Mouse (Mus musculus) adipocyte (in vitro differentiated cells): Measurements from ENCODE around the gene Fat3.

ENCODE experiments used
- DNase-seq: peaks from one replicate; pipeline ENCODE4 v3.0.0-alpha.2; 2016; ENCODE audit warnings: low spot score

Gene Fat3

DNA sequence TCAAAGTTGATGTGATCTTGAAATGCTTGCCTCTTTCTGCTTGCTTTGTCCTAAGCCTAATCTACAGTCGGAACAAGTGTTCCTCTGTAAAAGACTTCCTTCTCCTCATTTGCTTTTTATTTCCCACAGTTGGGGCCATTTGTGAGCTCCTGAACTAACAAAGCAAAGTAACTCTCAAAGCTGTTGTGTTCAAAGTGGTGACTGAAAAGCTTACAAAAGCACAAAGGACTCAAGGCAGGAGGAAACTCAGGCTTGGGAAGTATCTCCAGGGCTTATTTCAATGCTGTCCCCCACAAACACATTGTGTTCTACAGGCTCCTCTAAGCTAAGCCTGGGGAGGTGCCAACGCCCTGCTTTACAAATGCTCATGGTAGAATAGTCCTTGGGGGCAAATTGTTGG, 487.0 kb downstream of the Fat3 start:
- DNase-seq, result no peak

DNA sequence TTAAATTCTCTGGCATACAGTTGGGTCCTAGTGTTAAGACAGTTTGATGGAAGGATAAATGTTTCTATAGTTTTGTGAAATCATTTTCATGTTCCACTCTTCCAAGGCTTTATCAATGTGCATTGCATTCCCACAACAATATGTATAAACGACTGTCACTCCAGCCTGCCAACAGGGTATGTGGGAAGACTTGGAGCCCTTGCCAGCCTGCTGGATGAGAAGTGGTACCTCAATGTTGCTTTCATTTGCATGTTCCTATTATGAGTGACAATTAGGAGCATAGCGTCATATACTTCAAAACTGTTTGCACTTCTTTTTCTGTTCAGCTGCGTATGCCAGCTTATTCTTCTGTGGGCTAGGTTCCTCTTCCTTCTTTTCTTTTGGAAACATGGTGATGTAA, 489.7 kb downstream of the Fat3 start:
- DNase-seq, result no peak

DNA sequence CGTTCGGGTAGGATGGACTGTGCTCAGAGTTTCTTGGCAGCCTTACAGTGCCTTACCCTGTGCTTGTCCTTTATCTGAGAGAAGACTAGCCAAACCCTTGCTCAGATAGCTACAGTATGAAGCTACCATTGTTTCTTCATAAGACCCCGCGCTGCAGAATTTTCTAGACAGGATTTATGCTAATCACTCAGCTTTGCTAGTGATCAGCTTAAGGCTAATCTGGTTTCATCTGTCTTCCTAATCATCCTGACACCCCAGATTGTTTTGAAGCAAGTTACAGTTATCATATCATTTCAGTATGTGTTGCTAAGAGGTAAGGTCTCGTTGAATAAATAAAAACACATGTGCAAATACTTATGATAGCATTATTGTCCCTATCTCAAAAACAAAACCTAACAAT, 493.6 kb downstream of the Fat3 start:
- DNase-seq, result no peak

DNA sequence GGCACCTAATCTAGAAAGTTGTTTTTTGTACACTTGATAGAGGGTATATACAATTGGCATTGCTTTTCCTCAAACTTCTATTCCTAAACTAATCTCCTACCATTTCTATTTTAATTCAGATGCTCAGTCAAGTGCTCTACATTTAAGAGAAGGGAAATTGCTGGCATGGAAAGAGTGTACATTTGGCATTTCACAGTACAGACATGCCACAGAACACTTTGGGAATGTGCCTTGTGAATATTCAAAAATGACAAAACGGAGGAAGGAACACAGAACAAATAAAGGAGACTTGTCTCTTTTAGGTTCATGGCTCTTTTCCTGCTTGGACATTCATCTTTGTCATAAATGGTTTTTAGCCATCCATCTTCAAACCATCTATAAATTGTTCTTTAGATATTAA, 498.1 kb downstream of the Fat3 start:
- DNase-seq, result no peak

DNA sequence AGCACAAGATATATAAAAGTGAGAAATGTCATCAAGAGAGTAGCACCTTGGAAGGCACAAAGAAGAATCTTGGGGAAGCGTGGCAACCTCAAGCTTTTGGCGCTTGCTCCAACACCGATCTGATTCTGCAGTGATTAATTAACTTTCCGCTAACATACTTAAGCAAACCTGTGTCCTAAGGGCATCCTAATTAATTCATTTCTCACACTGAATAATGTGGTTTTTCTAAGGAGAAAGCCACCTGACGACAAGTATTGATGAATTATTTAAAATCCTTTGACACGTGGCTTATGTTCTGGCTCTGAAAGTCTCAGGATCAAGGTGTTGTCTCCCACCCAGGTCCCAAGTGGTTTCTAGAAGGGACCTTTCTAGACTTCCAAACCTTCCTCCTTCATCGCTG, 506.3 kb downstream of the Fat3 start:
- DNase-seq, result no peak

DNA sequence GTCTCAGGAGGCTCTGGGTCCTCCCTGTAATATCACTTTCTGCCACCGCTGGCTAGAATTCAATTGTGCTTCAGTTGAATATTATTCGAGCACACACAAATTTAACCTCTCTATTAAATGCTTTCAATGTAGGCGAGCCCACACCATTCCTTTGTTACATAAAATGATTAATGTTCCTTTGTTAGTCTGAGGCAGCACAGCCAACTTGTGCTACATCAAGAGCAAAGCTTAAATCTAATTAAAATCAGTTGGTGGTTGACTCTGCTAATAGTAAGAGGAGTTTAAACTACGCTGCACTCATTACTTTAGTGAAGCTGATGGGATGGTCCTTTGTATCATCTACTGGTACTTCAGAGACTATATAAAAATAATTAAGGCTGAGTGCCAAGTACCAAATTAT, 506.9 kb downstream of the Fat3 start:
- DNase-seq, result no peak

DNA sequence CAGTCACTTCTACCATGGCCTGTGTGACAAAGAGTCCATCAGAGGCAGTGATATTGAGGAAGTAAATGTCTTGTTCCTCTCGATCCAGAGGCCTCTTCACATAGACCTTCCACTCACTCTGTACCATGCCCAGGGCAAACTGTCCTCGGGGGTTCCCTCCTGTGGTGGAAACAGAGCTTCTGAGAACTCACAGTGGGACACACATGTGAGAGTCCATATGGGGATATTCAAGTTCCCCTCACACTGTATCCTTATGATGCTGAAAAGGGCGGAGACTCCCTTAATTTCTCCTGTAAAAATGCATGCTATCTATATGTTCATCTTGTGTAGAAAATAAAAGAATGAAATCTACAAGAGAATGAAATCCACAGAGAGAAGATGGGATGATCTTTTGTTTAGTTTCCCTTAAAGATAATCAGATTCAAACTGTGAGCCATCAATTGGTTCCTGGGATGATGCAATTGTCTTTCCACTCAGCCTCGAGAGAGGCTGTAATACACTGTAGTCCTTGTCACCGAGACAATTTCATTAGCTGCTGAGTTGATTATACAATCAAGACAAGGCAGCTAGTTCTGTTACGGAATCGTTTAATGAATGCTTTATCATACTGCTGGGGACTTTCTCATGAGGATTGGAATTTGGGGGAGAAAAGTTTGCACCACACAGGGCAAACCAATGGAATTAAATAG, 508.8 kb downstream of the Fat3 start:
- DNase-seq, result no peak

DNA sequence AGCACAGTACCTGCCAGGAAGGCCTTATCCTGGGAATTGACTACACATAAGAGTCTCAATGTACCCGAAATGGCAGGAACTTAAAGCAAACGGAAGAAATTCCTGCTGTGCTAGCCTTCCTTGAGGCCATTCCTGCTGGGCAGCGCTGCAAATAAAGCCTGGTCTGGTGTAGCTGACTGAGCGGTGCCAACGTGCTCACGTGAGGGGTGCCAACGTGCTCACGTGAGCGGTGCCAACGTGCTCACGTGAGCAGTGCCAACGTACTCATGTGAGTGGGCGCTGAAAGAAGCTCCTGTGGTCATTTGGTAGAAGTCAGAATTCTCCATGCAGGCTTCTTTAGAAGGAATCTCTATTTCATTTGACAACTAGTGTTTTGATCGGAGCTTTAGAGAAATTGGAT, 522.8 kb downstream of the Fat3 start:
- no peak for DNase-seq

DNA sequence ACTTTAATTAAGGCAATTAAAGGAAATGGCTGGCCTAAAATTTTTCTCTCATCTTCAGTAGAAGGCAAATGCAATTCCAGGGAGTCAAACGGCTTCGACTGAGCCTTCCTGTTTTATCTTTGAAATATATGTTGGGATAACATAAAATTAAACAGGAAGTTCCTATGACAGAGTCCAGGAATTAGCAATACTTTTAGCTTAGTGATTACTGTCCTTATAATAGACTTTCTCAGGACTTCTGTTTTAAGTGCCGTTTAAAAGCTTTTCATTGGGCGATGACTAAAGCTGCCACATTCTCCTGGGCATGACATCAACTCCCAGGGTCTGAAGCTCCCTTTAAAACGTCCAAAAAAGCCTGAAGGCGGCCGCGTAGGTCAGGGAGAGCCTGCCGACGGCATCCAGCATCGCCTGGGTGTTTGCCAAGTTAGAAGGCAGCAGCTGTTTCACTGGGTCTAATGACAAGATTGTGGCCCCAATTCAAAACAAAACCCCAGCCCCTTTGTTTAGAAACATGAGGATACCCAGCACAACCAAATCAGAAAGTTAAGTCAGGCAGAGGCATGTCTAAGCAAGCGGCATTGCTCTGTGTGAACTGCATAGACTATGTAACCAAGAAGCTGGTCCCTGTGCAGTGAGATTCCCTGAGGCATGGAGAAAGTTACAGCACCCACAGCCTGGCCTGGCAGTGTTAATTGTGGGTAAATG, 524.0 kb downstream of the Fat3 start:
- DNase-seq, result no peak

DNA sequence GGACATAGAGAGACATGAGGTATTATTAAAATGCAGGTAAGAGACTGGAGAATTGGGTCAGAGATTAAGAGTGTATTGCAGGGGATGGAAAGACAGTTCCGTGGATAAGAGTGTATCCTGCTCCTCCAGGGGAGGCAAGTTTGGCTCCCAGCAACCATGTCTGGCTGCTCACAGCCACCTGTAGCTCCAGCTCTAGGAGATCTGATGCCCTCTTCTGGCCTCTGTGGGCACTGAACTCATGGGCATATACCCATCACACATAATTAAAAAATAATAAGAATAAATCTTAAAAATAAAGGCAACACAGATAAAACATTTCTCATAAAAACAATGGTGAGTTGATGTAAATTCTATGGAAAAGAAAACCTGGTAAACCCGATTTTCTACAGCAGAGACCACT, 525.1 kb downstream of the Fat3 start:
- DNase-seq, result no peak

DNA sequence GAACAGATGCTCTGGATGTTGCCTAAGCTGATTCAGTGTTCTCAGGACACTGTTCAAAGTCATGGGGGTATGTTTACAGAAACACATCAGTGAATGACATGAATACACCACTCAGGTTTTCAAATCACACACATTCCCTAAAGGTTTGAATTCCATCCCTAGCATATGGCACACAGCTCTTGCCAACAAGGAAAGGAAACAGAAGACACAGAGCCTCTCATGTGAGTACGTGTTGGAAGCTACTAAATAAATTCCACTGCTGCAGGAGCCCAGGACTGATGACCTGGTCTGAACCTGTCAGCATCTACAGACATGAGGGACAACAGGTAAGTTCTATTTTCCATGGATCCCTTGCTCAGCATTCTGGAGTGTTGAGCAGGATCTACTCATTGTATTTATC, 528.9 kb downstream of the Fat3 start:
- DNase-seq, result no peak

DNA sequence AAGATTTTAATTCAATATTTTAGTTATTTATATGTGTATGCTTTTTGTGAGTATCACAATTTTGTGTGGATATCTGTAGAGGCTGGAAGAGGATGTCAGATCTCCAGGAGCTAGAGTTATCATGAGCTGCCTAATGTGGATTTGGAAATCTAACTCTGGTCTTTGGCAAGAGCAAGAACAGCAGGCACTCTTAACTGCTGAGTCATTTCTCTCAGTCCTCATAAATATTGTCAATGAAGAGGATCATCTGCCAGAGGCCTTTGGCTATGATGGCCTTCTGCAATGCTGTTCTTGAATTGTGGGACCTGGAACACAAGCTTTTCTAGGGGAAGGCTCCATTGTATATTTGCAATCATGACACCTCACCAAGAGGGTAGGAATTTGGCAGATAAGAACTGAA, 529.7 kb downstream of the Fat3 start:
- DNase-seq, result peak; percentile 2

DNA sequence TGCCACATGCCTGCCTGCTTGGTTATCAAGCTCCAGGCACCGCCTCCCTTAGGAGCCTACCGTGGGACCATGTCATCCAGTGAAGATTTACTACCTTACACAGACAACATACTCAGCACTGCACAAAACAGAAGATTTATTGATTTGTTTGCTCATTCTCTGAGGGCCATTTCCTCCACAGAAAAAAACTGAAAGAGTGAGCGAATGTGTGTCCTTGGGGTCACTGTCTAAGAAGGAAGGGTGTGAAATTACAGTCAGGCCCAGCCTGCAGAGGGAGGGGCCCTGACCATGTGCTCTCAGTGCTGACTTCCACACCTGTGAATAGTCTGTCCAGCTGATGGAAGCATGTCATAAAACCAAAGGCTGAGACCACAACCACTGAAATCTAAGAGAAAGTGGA, 536.9 kb downstream of the Fat3 start:
- DNase-seq, result no peak

DNA sequence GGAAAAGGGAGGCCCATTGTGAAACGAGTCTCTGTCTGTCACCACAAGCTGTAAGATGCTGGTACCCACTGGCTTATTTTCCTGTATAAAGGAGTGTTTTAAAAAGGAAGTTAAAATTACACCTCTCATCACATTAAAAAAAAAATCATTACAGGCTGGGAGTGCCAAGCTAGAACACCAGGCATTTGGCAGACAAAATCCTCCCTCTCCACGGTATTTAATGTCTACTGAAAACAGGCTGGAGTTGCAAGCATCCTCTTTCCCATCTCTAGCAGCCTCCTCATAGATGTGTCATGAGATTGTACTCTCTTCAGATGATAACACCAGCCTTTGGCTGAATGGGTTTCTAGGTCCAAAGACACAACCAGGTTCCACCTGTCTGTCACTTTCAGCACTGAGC, 538.2 kb downstream of the Fat3 start:
- DNase-seq, result no peak

DNA sequence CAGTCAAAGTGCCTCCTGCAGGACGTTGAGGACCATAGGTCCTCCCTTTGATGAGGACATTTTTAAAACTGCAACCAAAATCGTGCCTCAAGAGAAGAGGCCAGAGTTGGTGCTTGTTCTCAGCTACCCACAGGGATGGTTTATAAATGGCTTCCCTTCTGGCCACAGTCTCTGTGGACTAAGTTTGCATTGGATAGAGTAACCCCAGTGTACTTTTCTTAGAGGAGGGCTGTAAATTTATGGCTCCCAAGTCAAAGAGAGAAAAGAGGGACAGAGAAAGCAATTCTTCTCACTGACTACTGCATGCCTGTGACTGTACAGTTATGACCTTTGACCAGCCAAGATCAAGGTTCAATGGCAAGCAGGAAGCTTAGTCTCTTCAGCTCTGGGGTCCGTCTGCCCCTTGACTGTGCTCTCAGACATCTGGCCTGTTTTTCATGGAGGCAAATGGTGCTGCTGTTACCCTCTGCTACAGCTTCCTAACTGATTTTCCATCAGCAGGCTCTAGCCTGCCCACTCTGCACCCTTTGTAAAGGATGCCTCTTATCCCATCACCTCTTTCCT, 542.8 kb downstream of the Fat3 start:
- no peak for DNase-seq

DNA sequence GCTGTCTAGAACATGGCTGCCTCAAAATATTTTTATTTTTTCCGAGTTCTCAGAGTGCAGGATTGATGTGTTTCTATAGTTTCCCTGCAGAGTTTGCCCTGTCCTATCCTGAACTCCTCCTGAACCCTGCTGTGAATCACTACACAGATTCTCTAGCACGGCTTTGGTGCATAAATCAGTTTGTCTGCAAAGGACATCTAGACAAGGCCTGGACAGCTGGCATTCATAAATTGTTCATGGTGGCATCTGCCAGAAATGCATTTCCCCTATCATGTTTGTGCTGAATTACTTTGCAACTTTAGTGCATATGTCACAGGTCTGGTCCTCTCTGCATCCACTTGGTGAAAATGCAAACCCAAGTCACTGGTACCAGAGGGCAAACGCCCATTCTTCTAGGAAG, 543.3 kb downstream of the Fat3 start:
- no peak for DNase-seq

DNA sequence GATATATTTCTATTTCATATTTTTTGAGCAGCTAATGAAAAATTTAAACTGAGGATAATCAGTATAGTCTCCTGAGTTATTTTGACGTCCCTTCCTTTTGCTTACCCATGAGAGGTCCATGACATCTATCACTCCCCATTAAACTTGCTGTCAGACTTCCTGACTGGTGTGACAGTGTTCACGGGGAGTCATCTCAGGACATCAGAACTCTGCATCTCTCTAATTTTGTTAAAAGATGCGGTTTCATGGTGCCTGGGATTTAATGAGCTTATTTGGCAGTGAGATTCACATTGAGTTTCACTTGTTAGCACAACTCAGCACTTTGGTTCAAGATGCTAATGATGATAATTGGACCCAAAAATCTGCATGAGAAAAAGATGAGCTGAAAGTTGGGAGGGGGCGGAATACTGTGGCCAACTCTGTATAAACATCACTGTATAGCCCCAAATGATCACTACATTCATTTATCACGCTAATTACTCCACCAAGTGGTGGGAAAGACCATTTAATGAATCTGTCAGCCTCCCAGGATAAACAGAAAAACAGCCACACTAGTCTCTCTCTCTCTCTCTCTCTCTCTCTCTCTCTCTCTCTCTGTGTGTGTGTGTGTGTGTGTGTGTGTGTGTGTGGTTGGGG, 545.8 kb downstream of the Fat3 start:
- no peak for DNase-seq

DNA sequence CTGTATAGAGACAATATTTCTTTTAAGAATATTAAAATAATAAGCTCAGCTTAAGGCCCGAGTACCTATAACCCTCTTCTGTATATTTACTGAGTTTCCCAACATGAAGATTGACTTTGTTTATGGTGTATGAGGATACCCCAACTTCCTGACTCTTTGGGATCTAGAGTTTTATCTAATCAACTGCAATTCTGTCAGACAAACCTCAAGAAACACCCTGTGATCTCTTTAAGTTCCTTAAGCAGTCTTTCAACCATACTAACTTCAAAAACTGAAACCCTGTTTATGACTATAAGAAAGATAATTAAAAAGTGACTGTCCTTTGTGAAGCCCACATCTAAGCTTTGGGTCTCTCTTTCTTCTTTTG, 546.8 kb downstream of the Fat3 start:
- no peak for DNase-seq

DNA sequence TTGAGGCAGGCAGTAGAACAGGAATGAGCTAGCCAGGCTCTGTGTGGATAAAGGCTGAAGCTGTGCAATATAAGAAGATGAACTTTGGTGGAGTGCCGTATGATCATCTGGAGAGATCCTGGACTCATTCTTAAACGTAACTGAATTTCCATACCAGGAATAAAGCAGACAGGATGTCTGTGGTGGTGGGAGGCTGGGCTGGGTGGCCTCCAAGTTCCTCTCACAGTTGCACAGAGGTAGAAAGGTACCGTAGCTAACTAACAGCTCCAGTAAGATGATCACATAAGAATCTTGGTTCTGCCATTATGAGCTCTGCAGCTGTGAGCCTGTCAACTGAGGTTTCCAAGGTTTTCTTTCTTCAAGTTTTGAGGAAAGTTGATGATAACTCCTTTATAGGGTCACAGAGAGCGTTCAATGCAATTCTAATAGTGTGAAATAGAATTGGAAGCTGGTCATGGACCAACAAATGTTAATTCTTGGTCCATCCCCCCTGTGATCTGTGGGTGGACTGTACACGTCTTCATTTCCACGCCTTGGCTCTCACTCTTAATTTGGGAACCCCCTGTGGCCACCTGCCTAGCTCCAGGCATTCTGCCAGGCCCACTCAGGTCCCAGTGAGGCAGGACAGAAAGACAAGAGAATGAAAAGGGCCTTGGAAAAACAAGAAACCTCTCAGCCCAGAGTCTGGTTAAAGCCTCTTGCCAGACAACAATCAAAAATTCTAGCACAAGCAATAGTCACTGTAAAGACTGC, 547.3 kb downstream of the Fat3 start:
- no peak for DNase-seq

DNA sequence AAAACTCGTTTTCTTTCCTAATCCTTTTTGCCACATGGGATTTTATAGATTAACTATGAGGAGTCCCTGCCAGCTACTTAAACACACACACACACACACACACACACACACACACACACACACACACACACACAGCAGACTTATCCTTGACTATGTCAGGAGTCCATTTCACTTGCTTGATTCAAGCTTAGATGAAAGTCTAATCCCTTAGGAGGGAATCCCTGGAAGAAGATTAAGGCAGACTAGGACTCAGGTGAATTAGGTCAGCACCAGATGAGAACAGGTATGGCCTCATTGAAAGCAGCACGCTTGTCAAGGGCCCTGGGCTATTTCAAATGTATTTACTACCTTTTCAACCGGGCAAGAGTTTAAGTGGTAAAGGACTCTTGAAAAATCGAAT, 553.0 kb downstream of the Fat3 start:
- no peak for DNase-seq

DNA sequence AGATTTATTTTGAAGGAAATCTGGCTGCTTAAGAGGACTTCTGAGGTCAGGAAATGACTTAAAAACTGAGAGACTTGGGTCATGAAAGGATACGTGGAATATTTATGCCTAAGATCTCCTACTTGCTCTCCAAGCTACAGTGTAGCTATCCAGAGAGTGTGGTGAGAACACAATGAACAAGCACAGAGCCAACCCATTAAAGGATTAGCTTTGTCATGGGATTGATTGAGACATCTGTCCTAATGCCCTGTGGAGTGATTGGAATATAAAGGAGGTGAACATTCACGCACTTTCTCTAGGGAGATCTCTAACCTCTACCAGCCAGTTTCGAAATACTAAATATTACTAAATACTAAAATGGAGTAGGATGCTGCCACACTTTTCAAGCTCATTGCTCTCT, 556.9 kb downstream of the Fat3 start:
- no peak for DNase-seq

DNA sequence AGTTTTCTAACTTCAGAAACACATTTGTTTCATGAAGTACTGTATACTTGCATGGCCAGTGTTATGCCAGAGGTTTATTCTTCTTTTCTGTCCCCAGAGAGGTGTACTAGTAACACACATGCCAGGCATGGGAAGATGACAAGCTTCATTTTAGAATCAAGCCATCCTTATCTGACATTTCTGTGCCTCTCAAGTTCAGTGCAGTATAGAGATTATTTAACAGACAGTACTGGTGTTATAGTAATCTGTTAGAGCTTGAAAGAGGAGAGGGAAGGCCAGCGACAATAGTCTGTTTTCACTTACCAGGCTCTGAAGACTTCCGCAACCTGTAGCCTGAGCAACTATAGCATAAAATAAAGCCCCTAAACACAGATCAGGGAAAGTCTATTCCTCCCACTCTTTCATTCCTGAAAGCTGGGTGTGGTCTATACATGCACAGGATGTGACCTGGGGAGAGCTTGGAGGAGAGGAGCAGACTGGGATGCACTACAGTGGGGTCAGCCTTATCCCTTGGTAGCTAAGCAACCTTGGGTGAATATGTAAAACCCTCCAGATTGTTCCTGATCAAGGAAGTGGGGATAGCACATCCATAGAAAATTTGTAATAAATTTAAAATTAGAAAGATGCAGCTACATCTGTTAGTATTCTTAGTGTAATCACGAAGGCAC, 557.5 kb downstream of the Fat3 start:
- DNase-seq, result no peak
